7 mouse cellular contexts compared by ENCODE assay signal in genomic region chr5:24425421-24426036, GRCm38 (mm10). TPM values are rescaled to one million over a fixed set of nuclear protein-coding genes. Genes with fewer than 3 reads are reported as not detected.
A peak's percentile ranks its signal among the peaks of the same experiment; 100 is the strongest.
DNase-seq lines count a peak whose midpoint lies in the region; ATAC-seq and TF ChIP-seq lines count a peak whose summit lies in the region.

No protein-coding gene starts in this region.

- TF ChIP-seq CTCF in olfactory bulb, adult 2 months (IDR thresholded peaks at IDR 0.05; ENCODE audit: insufficient read depth, low read depth, low read length) = no peak

- TF ChIP-seq POLR2A in olfactory bulb, adult 2 months (IDR thresholded peaks at IDR 0.05; ENCODE audit: insufficient read depth, low read depth, low read length) = no peak

- H3K4me1 ChIP-seq in hindbrain, embryonic 12.5 days = peaks cover 61% of the 10 kb centered on the region
- H3K4me1 ChIP-seq in liver, embryonic 16.5 days (ENCODE audit: control insufficient read depth, low read depth, low read length) = peaks cover 37% of the 10 kb centered on the region
- peaks cover 42% of the 10 kb centered on the region for H3K4me1 ChIP-seq in olfactory bulb, adult 2 months (ENCODE audit: control insufficient read depth, insufficient read depth, low read length)

- H3K27ac ChIP-seq in hindbrain, embryonic 12.5 days = peak overlapping the region; percentile 90; the same call in 1 of the 2 replicates
- H3K27ac ChIP-seq in liver, embryonic 16.5 days (ENCODE audit: low read length) = peak overlapping the region; percentile 94
- H3K27ac ChIP-seq in olfactory bulb, adult 2 months (ENCODE audit: insufficient read depth, low read depth, low read length) = no peak overlapping the region

- H3K27me3 ChIP-seq in hindbrain, embryonic 12.5 days = peaks cover 13% of the 10 kb centered on the region; the same call in 1 of the 2 replicates
- no peaks in the 10 kb centered on the region for H3K27me3 ChIP-seq in liver, embryonic 16.5 days (ENCODE audit: control insufficient read depth, insufficient read depth, low read depth, low read length)

- H3K9me3 ChIP-seq in hindbrain, embryonic 12.5 days (replicated peaks) = no peaks in the 10 kb centered on the region
- H3K9me3 ChIP-seq in liver, embryonic 16.5 days (replicated peaks; ENCODE audit: control insufficient read depth, low read length) = no peaks in the 10 kb centered on the region

- WGBS in hindbrain, embryonic 12.5 days = under 1% methylated on average over 24 of the region's 30 CpGs
- WGBS in liver, embryonic 16.5 days (ENCODE audit: insufficient replicate concordance) = 1% methylated on average over 24 of the region's 30 CpGs
- under 1% methylated on average over 29 of the region's 30 CpGs for WGBS in olfactory bulb, adult 2 months

- peak overlapping the region; percentile 57 for H3K4me3 ChIP-seq in hindbrain, embryonic 12.5 days
- H3K4me3 ChIP-seq in liver, embryonic 16.5 days (ENCODE audit: low read depth, low read length) = peak overlapping the region; percentile 74
- peak overlapping the region; percentile 79 for H3K4me3 ChIP-seq in olfactory bulb, adult 2 months (ENCODE audit: insufficient read depth, low read depth, low read length)

- peak; percentile 14; the same call in 1 of the 2 replicates for ATAC-seq in common myeloid progenitor, adult 5-6 weeks (replicated peaks; ENCODE audit: low read depth, poor library complexity, severe bottlenecking)
- ATAC-seq in hindbrain, embryonic 12.5 days (ENCODE audit: low FRiP score) = no peak
- ATAC-seq in liver, embryonic 16.5 days (ENCODE audit: low read depth) = no peak

- H3K4me2 ChIP-seq in hindbrain, embryonic 12.5 days (replicated peaks) = peak overlapping the region; percentile 80
- peak overlapping the region; percentile 89 for H3K4me2 ChIP-seq in liver, embryonic 16.5 days (ENCODE audit: low read depth, low read length)

- peaks cover 19% of the 10 kb centered on the region for H3K36me3 ChIP-seq in hindbrain, embryonic 12.5 days
- H3K36me3 ChIP-seq in liver, embryonic 16.5 days (ENCODE audit: control insufficient read depth, insufficient read depth) = no peaks in the 10 kb centered on the region; the same call in 1 of the 2 replicates

- H3K9ac ChIP-seq in hindbrain, embryonic 12.5 days = peak overlapping the region; percentile 69
- H3K9ac ChIP-seq in liver, embryonic 16.5 days (ENCODE audit: low read depth, low read length) = peak overlapping the region; percentile 82

- peak; percentile 51 to 70 for DNase-seq in spleen, adult 18-20 months
- DNase-seq in spleen, adult 12 weeks (ENCODE audit: low spot score) = no peak
- no peak for DNase-seq in frontal cortex, postnatal 36 days (ENCODE audit: low spot score in 2 of 2)

RNA-seq across cellular contexts. Expression of gene Slc4a2, which starts 1.9 kb away (rescaled TPM):
- total RNA-seq in common myeloid progenitor, adult 5-6 weeks (2017) = 18.9 and 35.9 TPM in 2 replicates
- 38.1 and 39.9 TPM in 2 replicates for polyA plus RNA-seq in hindbrain, embryonic 12.5 days (2016; fragmentation: Nextera tagmentation; extraction: Ambion mirVana)
- polyA plus RNA-seq in liver, embryonic 16.5 days (2015; fragmentation: Nextera tagmentation; extraction: Ambion mirVana) = 9.5 and 12.6 TPM in 2 replicates
- not detected in 2 replicates for polyA plus RNA-seq in olfactory bulb, adult 2 months (2012; ENCODE audit: insufficient read depth, insufficient read length, low replicate concordance, missing spikeins)

RNA-seq across cellular contexts. Expression of gene Cdk5, which starts 2.2 kb away (rescaled TPM):
- total RNA-seq in common myeloid progenitor, adult 5-6 weeks (2017) = 13.9 and 14.3 TPM in 2 replicates
- 61.0 and 63.8 TPM in 2 replicates for polyA plus RNA-seq in hindbrain, embryonic 12.5 days (2016; fragmentation: Nextera tagmentation; extraction: Ambion mirVana)
- polyA plus RNA-seq in liver, embryonic 16.5 days (2015; fragmentation: Nextera tagmentation; extraction: Ambion mirVana) = 8.8 and 10.9 TPM in 2 replicates
- not detected in 2 replicates for polyA plus RNA-seq in olfactory bulb, adult 2 months (2012; ENCODE audit: insufficient read depth, insufficient read length, low replicate concordance, missing spikeins)

RNA-seq across cellular contexts. Expression of gene Asic3, which starts 12.3 kb away (rescaled TPM):
- not detected in 2 replicates for total RNA-seq in common myeloid progenitor, adult 5-6 weeks (2017)
- polyA plus RNA-seq in hindbrain, embryonic 12.5 days (2016; fragmentation: Nextera tagmentation; extraction: Ambion mirVana) = 1.0 and 1.2 TPM in 2 replicates
- not detected in 2 replicates for polyA plus RNA-seq in liver, embryonic 16.5 days (2015; fragmentation: Nextera tagmentation; extraction: Ambion mirVana)
- polyA plus RNA-seq in olfactory bulb, adult 2 months (2012; ENCODE audit: insufficient read depth, insufficient read length, low replicate concordance, missing spikeins) = not detected in 2 replicates

RNA-seq across cellular contexts. Expression of gene Fastk, which starts 19.6 kb away (rescaled TPM):
- 19.0 and 30.9 TPM in 2 replicates for total RNA-seq in common myeloid progenitor, adult 5-6 weeks (2017)
- polyA plus RNA-seq in hindbrain, embryonic 12.5 days (2016; fragmentation: Nextera tagmentation; extraction: Ambion mirVana) = 109 and 113 TPM in 2 replicates
- polyA plus RNA-seq in liver, embryonic 16.5 days (2015; fragmentation: Nextera tagmentation; extraction: Ambion mirVana) = 44.9 and 53.4 TPM in 2 replicates
- polyA plus RNA-seq in olfactory bulb, adult 2 months (2012; ENCODE audit: insufficient read depth, insufficient read length, low replicate concordance, missing spikeins) = not detected in 2 replicates

RNA-seq across cellular contexts. Expression of gene Tmub1, which starts 22.1 kb away (rescaled TPM):
- 9.1 and 9.5 TPM in 2 replicates for total RNA-seq in common myeloid progenitor, adult 5-6 weeks (2017)
- polyA plus RNA-seq in hindbrain, embryonic 12.5 days (2016; fragmentation: Nextera tagmentation; extraction: Ambion mirVana) = 32.6 and 36.7 TPM in 2 replicates
- polyA plus RNA-seq in liver, embryonic 16.5 days (2015; fragmentation: Nextera tagmentation; extraction: Ambion mirVana) = 5.5 and 6.1 TPM in 2 replicates
- polyA plus RNA-seq in olfactory bulb, adult 2 months (2012; ENCODE audit: insufficient read depth, insufficient read length, low replicate concordance, missing spikeins) = not detected in 2 replicates

Comparison
In these comparisons a context has a peak if more than half of its experiments do, and no peak if none do; other contexts are left out.
1. DNase-seq: peak in spleen, adult 18-20 months (2 of 2); none in spleen, adult 12 weeks (single experiment) and frontal cortex, postnatal 36 days (0 of 2).
2. Peak in every context shown above with its lines, with median percentiles within 50 percentile points of each other: H3K4me3 ChIP-seq.